Mouse (Mus musculus) erythroblast, embryonic 14.5 days (primary cell): ENCODE measurements around the gene Sgms1.

Source experiments
- GATA1 ChIP-seq: IDR thresholded peaks from 2 replicates; pipeline ENCODE4 v1.6.1; 2012; ENCODE audit warnings: low read length, inconsistent platforms, mixed read lengths
- TAL1 ChIP-seq: IDR thresholded peaks from 3 replicates; pipeline ENCODE4 v1.6.1; 2012; ENCODE audit warnings: low read length, inconsistent platforms, mixed read lengths

- TF ChIP-seq GATA1 (no peak), TAL1 (no peak)
Measured at GRCm38 (mm10) chr19:32214905-32215806, 174.4 kb downstream of the Sgms1 start.
